Mouse (Mus musculus): ENCODE data around the gene Zswim3. TPM values are rescaled to one million over a fixed set of nuclear protein-coding genes. Genes with fewer than 3 reads are reported as not detected.
"Not testable (repeated sequence)": the region's sequence is repeated elsewhere in the genome, so short reads cannot be mapped to it uniquely, and the experiment has no call there.

Gene Zswim3
- polyA plus RNA-seq, 1 experiment from 2014 or later = 13.3 TPM

- 0 out of 2 replicates have a peak, but pooled peaks cover 4% of the 10 kb centered on the region for H3K4me1 ChIP-seq (replicated peaks; ENCODE audit: control insufficient read depth, insufficient read depth, low read length)
Observed at GRCm38 (mm10) chr2:164834531-164834930, 29.6 kb downstream of the Zswim3 start.

GRCm38 (mm10) chr2:164835164-164835563 is 30.3 kb downstream of the Zswim3 start:
- Histone ChIP-seq H3K4me2 (replicated peaks; ENCODE audit: low read depth, low read length) (no peak overlapping the region), H3K27me3 (ENCODE audit: control insufficient read depth, insufficient read depth, low read length) (no peaks in the 10 kb centered on the region), H3K4me3 (ENCODE audit: low read depth, low read length) (no peak overlapping the region), H3K9ac (ENCODE audit: low read depth, low read length) (no peak overlapping the region), H3K4me1 (replicated peaks; ENCODE audit: control insufficient read depth, insufficient read depth, low read length) (0 out of 2 replicates have a peak, but pooled peaks cover 4% of the 10 kb centered on the region), H3K36me3 (ENCODE audit: control insufficient read depth, insufficient read depth, low read length) (0 out of 2 replicates have a peak, but pooled peaks cover 5% of the 10 kb centered on the region), H3K9me3 (ENCODE audit: control insufficient read depth, low read length) (no peaks in the 10 kb centered on the region), H3K27ac (ENCODE audit: low read depth, low read length) (no peak overlapping the region)
- DNase-seq (ENCODE audit: low spot score) = no peak
- WGBS = 93% methylated on average over 4 of the region's 4 CpGs
- no peak for ATAC-seq (ENCODE audit: low FRiP score)

More at GRCm38 (mm10) chr2:164834531-164834930, 29.6 kb downstream of the Zswim3 start:
- DNase-seq (ENCODE audit: low spot score) (no peak), ATAC-seq (ENCODE audit: low FRiP score) (no peak)
- Histone ChIP-seq H3K4me3 (ENCODE audit: low read depth, low read length) (peak overlapping the region; percentile 50), H3K27ac (ENCODE audit: low read depth, low read length) (no peak overlapping the region), H3K36me3 (ENCODE audit: control insufficient read depth, insufficient read depth, low read length) (0 out of 2 replicates have a peak, but pooled peaks cover 5% of the 10 kb centered on the region), H3K9ac (ENCODE audit: low read depth, low read length) (peak overlapping the region; percentile 72), H3K9me3 (ENCODE audit: control insufficient read depth, low read length) (no peaks in the 10 kb centered on the region), H3K4me2 (replicated peaks; ENCODE audit: low read depth, low read length) (peak overlapping the region; percentile 98), H3K27me3 (ENCODE audit: control insufficient read depth, insufficient read depth, low read length) (no peaks in the 10 kb centered on the region)
- 49% methylated on average over 8 of the region's 8 CpGs for WGBS

DNA sequence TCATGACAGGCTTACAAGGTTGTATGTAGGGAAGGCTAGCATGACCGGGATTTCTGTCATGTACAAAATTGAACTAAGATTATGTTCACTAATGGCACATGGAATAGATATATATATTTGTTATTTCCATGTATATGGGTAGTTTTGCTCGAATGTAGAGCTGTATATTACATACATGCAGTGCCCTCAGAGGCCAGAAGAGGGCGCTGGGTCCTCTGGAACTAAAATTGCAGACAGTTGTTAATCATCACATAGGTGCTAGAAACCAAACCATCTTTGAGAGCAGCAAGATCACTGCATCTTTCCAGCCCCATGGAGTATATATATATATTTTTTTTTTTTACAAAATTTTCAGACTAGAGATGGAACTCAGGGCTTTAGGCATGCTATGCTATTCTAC is 40.9 kb downstream of the Zswim3 start:
- H3K4me3 ChIP-seq (ENCODE audit: low read depth, low read length) = no peak overlapping the region
- no peak for ATAC-seq (ENCODE audit: low FRiP score)
- WGBS = 54% methylated on average over 3 of the region's 3 CpGs

DNA sequence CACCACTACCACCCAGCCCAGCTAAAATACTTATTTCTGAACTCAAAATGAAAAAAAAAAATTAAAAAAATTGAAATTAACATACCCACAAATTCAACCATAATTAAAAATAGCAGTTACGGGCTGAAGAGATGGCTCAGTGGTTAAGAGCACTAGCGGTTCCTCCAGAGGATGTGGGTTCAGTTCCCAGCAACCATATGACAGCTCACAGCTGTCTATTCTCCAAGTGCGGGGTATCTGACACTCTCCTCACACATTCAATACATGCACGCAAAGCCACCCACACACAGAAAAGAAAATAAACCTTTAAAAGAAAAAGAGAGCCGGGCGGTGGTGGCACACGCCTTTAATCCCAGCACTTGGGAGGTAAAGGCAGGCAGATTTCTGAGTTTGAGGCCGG is 45.2 kb downstream of the Zswim3 start:
- no peaks in the 10 kb centered on the region for H3K36me3 ChIP-seq (ENCODE audit: control insufficient read depth, insufficient read depth, low read length)
- H3K27me3 ChIP-seq (ENCODE audit: control insufficient read depth, insufficient read depth, low read length) = no peaks in the 10 kb centered on the region
- H3K9ac ChIP-seq (ENCODE audit: low read depth, low read length) = no peak overlapping the region
- 90% methylated on average over 8 of the region's 8 CpGs for WGBS
- no peaks in the 10 kb centered on the region for H3K4me1 ChIP-seq (replicated peaks; ENCODE audit: control insufficient read depth, insufficient read depth, low read length)
- no peak for DNase-seq (ENCODE audit: low spot score)
- H3K27ac ChIP-seq (ENCODE audit: low read depth, low read length) = no peak overlapping the region
- no peak overlapping the region for H3K4me3 ChIP-seq (ENCODE audit: low read depth, low read length)
- no peak overlapping the region for H3K4me2 ChIP-seq (replicated peaks; ENCODE audit: low read depth, low read length)
- ATAC-seq (ENCODE audit: low FRiP score) = no peak
- H3K9me3 ChIP-seq (ENCODE audit: control insufficient read depth, low read length) = no peaks in the 10 kb centered on the region

More for the DNA sequence above, 40.9 kb downstream of the Zswim3 start:
- H3K9me3 ChIP-seq (ENCODE audit: control insufficient read depth, low read length) = no peaks in the 10 kb centered on the region
- no peak overlapping the region for H3K4me2 ChIP-seq (replicated peaks; ENCODE audit: low read depth, low read length)
- no peak for DNase-seq (ENCODE audit: low spot score)
- H3K27me3 ChIP-seq (ENCODE audit: control insufficient read depth, insufficient read depth, low read length) = no peaks in the 10 kb centered on the region
- no peak overlapping the region for H3K9ac ChIP-seq (ENCODE audit: low read depth, low read length)
- H3K27ac ChIP-seq (ENCODE audit: low read depth, low read length) = no peak overlapping the region
- no peaks in the 10 kb centered on the region for H3K4me1 ChIP-seq (replicated peaks; ENCODE audit: control insufficient read depth, insufficient read depth, low read length)
- H3K36me3 ChIP-seq (ENCODE audit: control insufficient read depth, insufficient read depth, low read length) = no peaks in the 10 kb centered on the region

DNA sequence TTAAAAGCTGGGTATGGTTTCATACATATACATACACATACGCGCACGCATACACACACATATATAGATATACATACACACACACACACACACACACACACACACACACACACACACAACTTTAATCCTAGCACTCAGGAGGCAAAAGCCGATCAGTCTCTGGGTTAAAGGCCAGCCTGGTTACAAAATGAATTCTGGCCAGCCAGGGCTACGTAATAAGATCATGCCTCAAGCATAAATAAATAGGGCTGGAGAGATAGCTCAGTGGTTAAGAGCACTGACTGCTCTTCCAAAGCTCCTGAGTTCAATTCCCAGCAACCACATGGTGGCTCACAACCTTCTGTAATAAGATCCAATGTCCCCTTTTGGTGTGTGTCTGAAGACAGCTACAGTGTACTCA is 50.7 kb downstream of the Zswim3 start:
- not testable (repeated sequence) for H3K9me3 ChIP-seq (ENCODE audit: control insufficient read depth, low read length); DNase-seq (ENCODE audit: low spot score); H3K27ac ChIP-seq (ENCODE audit: low read depth, low read length); H3K4me3 ChIP-seq (ENCODE audit: low read depth, low read length); ATAC-seq (ENCODE audit: low FRiP score); H3K9ac ChIP-seq (ENCODE audit: low read depth, low read length); H3K4me2 ChIP-seq (replicated peaks; ENCODE audit: low read depth, low read length); H3K36me3 ChIP-seq (ENCODE audit: control insufficient read depth, insufficient read depth, low read length); H3K4me1 ChIP-seq (replicated peaks; ENCODE audit: control insufficient read depth, insufficient read depth, low read length)
- H3K27me3 ChIP-seq (ENCODE audit: control insufficient read depth, insufficient read depth, low read length) = peaks cover 11% of the 10 kb centered on the region
- 81% methylated on average over 5 of the region's 5 CpGs for WGBS

GRCm38 (mm10) chr2:164856309-164857100 is 51.6 kb downstream of the Zswim3 start:
- no peak for DNase-seq (ENCODE audit: low spot score)

GRCm38 (mm10) chr2:164857101-164857821 is 52.4 kb downstream of the Zswim3 start, which contains the start of gene Pltp:
Gene Pltp, minus strand, starts transcription at chr2:164857711.
- DNase-seq (ENCODE audit: low spot score) = peak; percentile 82
- peaks cover 3% of the 10 kb centered on the region; the same call in 1 of the 2 replicates for H3K4me1 ChIP-seq (replicated peaks; ENCODE audit: control insufficient read depth, insufficient read depth, low read length)
- ATAC-seq (ENCODE audit: low FRiP score) = peak; percentile 86
- H3K27ac ChIP-seq (ENCODE audit: low read depth, low read length) = peak within 1 kb of the TSS; percentile 25; the same call in 1 of the 2 replicates
- H3K4me2 ChIP-seq (replicated peaks; ENCODE audit: low read depth, low read length) = peak within 1 kb of the TSS; percentile 92
- under 1% methylated on average over 37 of the region's 47 CpGs for WGBS
- H3K27me3 ChIP-seq (ENCODE audit: control insufficient read depth, insufficient read depth, low read length) = peaks cover 11% of the 10 kb centered on the region
- peak within 1 kb of the TSS; percentile 40 for H3K9ac ChIP-seq (ENCODE audit: low read depth, low read length)
- H3K36me3 ChIP-seq (ENCODE audit: control insufficient read depth, insufficient read depth, low read length) = no peaks in the 10 kb centered on the region
- H3K4me3 ChIP-seq (ENCODE audit: low read depth, low read length) = peak within 1 kb of the TSS; percentile 41
- H3K9me3 ChIP-seq (ENCODE audit: control insufficient read depth, low read length) = no peaks in the 10 kb centered on the region

More at GRCm38 (mm10) chr2:164856309-164857100, 51.6 kb downstream of the Zswim3 start:
- under 1% methylated on average over 42 of the region's 42 CpGs for WGBS
- H3K4me1 ChIP-seq (replicated peaks; ENCODE audit: control insufficient read depth, insufficient read depth, low read length) = peaks cover 3% of the 10 kb centered on the region; the same call in 1 of the 2 replicates
- peak; percentile 36; the same call in 1 of the 2 replicates for ATAC-seq (ENCODE audit: low FRiP score)
- H3K27me3 ChIP-seq (ENCODE audit: control insufficient read depth, insufficient read depth, low read length) = peaks cover 11% of the 10 kb centered on the region
- no peaks in the 10 kb centered on the region for H3K36me3 ChIP-seq (ENCODE audit: control insufficient read depth, insufficient read depth, low read length)
- peak overlapping the region; percentile 41 for H3K4me3 ChIP-seq (ENCODE audit: low read depth, low read length)
- peak overlapping the region; percentile 92 for H3K4me2 ChIP-seq (replicated peaks; ENCODE audit: low read depth, low read length)
- H3K9me3 ChIP-seq (ENCODE audit: control insufficient read depth, low read length) = no peaks in the 10 kb centered on the region
- peak overlapping the region; percentile 40 for H3K9ac ChIP-seq (ENCODE audit: low read depth, low read length)
- peak overlapping the region; percentile 24; the same call in 1 of the 2 replicates for H3K27ac ChIP-seq (ENCODE audit: low read depth, low read length)

- peaks cover 11% of the 10 kb centered on the region for H3K27me3 ChIP-seq (ENCODE audit: control insufficient read depth, insufficient read depth, low read length)
- H3K4me2 ChIP-seq (replicated peaks; ENCODE audit: low read depth, low read length) = peak overlapping the region; percentile 92
Observed at GRCm38 (mm10) chr2:164857842-164858553, 53.1 kb downstream of the Zswim3 start.

More at GRCm38 (mm10) chr2:164857842-164858553, 53.1 kb downstream of the Zswim3 start:
- 2% methylated on average over 19 of the region's 19 CpGs for WGBS
- no peaks in the 10 kb centered on the region for H3K9me3 ChIP-seq (ENCODE audit: control insufficient read depth, low read length)
- no peak for DNase-seq (ENCODE audit: low spot score)
- H3K9ac ChIP-seq (ENCODE audit: low read depth, low read length) = peak overlapping the region; percentile 40
- H3K4me3 ChIP-seq (ENCODE audit: low read depth, low read length) = peak overlapping the region; percentile 41
- H3K4me1 ChIP-seq (replicated peaks; ENCODE audit: control insufficient read depth, insufficient read depth, low read length) = peaks cover 3% of the 10 kb centered on the region; the same call in 1 of the 2 replicates
- ATAC-seq (ENCODE audit: low FRiP score) = peak; percentile 52
- no peaks in the 10 kb centered on the region for H3K36me3 ChIP-seq (ENCODE audit: control insufficient read depth, insufficient read depth, low read length)
- H3K27ac ChIP-seq (ENCODE audit: low read depth, low read length) = no peak overlapping the region
